10 mouse cellular contexts compared by ENCODE assay signal in genomic region chr5:121214707-121215106, GRCm38 (mm10).
"Had no signal": no experiment of that assay in that cellular context is flagged by ENCODE, and none has a peak within 500 bp of the region (broad histone marks: within the 10 kb centered on the region; RNA-seq: fewer than 3 reads in every experiment).

No protein-coding gene starts in this region.

- H3K27me3 ChIP-seq: intestine, embryonic 15.5 days; lung, embryonic 15.5 days; megakaryocyte, embryonic 14.5 days; midbrain, embryonic 13.5 days; neural tube, embryonic 13.5 days had no signal

- H3K27ac ChIP-seq: intestine, embryonic 15.5 days; layer of hippocampus, adult 2 months; lung, embryonic 15.5 days; midbrain, embryonic 10.5 days; midbrain, embryonic 13.5 days; neural tube, embryonic 13.5 days had no signal

- DNase-seq: thymus, adult 18-20 months had no signal

- H3K9me3 ChIP-seq: intestine, embryonic 15.5 days; lung, embryonic 15.5 days; megakaryocyte, embryonic 14.5 days; midbrain, embryonic 10.5 days; midbrain, embryonic 13.5 days; neural tube, embryonic 13.5 days had no signal

- H3K4me1 ChIP-seq: intestine, embryonic 15.5 days; midbrain, embryonic 13.5 days; neural tube, embryonic 13.5 days had no signal

- H3K4me2 ChIP-seq: intestine, embryonic 15.5 days; lung, embryonic 15.5 days; midbrain, embryonic 13.5 days; neural tube, embryonic 13.5 days had no signal

- H3K9ac ChIP-seq: intestine, embryonic 15.5 days; lung, embryonic 15.5 days; midbrain, embryonic 13.5 days; neural tube, embryonic 13.5 days had no signal

- H3K4me3 ChIP-seq: intestine, embryonic 15.5 days; layer of hippocampus, adult 2 months; lung, embryonic 15.5 days; megakaryocyte, embryonic 14.5 days; midbrain, embryonic 10.5 days; midbrain, embryonic 13.5 days; myocyte; neural tube, embryonic 13.5 days had no signal

- ATAC-seq: intestine, embryonic 15.5 days; midbrain, embryonic 13.5 days; midbrain, embryonic 16.5 days had no signal
